Mouse (Mus musculus) large intestine, adult 2 months (tissue): ENCODE measurements around the gene Mrps27. TPM values are rescaled to one million over a fixed set of nuclear protein-coding genes. Genes with fewer than 3 reads are reported as not detected.

Experiments
- DNase-seq: peaks from one replicate; pipeline ENCODE4 v3.0.0-alpha.2; 2012; ENCODE audit warnings: low read depth, low spot score
- WGBS: fragments of 180-500 bp; shearing (Covaris S2); methylation state at CpG from one replicate; pipeline ENCODE4 v1.1.7; 2018; 5-methylcytosine and 5-hydroxymethylcytosine counted together
- polyA plus RNA-seq: library from polyadenylated mRNA; depleted of rRNA; stranded (reverse); fragments of >200 nt; gene quantifications from 2 replicates; pipeline ENCODE4 v1.2.3, GENCODE M21; 2012

Gene Mrps27
- polyA plus RNA-seq, 1 experiment, result 18.2 TPM

GRCm38 (mm10) chr13:99350009-99350408 lies 5.4 kb downstream of the Mrps27 start:
- 87% methylated on average over 6 of the region's 6 CpGs for WGBS
- no peak for DNase-seq

GRCm38 (mm10) chr13:99351186-99351585 lies 6.6 kb downstream of the Mrps27 start:
- no peak for DNase-seq
- 73% methylated on average over 8 of the region's 8 CpGs for WGBS

GRCm38 (mm10) chr13:99351596-99351995 lies 7.0 kb downstream of the Mrps27 start:
- 81% methylated on average over 3 of the region's 3 CpGs for WGBS
- no peak for DNase-seq

GRCm38 (mm10) chr13:99352758-99353489 lies 8.3 kb downstream of the Mrps27 start:
- WGBS, result 9% methylated on average over 28 of the region's 28 CpGs

GRCm38 (mm10) chr13:99353490-99353851 lies 8.9 kb downstream of the Mrps27 start:
- DNase-seq, result no peak
- 5% methylated on average over 7 of the region's 7 CpGs for WGBS

More at GRCm38 (mm10) chr13:99352758-99353489, 8.3 kb downstream of the Mrps27 start:
- DNase-seq, result peak; percentile 96

- WGBS, result 90% methylated on average over 6 of the region's 6 CpGs
- DNase-seq, result no peak
Measured at GRCm38 (mm10) chr13:99355072-99355471, 10.5 kb downstream of the Mrps27 start.

- DNase-seq, result no peak
Measured at GRCm38 (mm10) chr13:99355861-99356260, 11.3 kb downstream of the Mrps27 start.

GRCm38 (mm10) chr13:99356428-99357265 lies 12.1 kb downstream of the Mrps27 start:
- no peak for DNase-seq
- WGBS, result 61% methylated on average over 9 of the region's 9 CpGs

More at GRCm38 (mm10) chr13:99355861-99356260, 11.3 kb downstream of the Mrps27 start:
- WGBS, result 84% methylated on average over 7 of the region's 7 CpGs

GRCm38 (mm10) chr13:99358921-99359320 lies 14.3 kb downstream of the Mrps27 start:
- WGBS, result 91% methylated on average over 14 of the region's 14 CpGs
- DNase-seq, result no peak

GRCm38 (mm10) chr13:99363866-99364265 lies 19.3 kb downstream of the Mrps27 start:
- WGBS, result 84% methylated on average over 4 of the region's 4 CpGs
- DNase-seq, result no peak

GRCm38 (mm10) chr13:99366422-99367175 lies 22.0 kb downstream of the Mrps27 start:
- WGBS, result 89% methylated on average over 5 of the region's 5 CpGs
- DNase-seq, result no peak

- no peak for DNase-seq
- WGBS, result 86% methylated on average over 12 of the region's 12 CpGs
Measured at GRCm38 (mm10) chr13:99367554-99368174, 23.1 kb downstream of the Mrps27 start.

- DNase-seq, result no peak
- WGBS, result 85% methylated on average over 12 of the region's 12 CpGs
Measured at GRCm38 (mm10) chr13:99369103-99369502, 24.5 kb downstream of the Mrps27 start.

- DNase-seq, result no peak
- 94% methylated on average over 5 of the region's 5 CpGs for WGBS
Measured at GRCm38 (mm10) chr13:99371285-99371684, 26.7 kb downstream of the Mrps27 start.

- no peak for DNase-seq
- WGBS, result 82% methylated on average over 7 of the region's 7 CpGs
Measured at GRCm38 (mm10) chr13:99373684-99374083, 29.1 kb downstream of the Mrps27 start.

GRCm38 (mm10) chr13:99374191-99374590 lies 29.6 kb downstream of the Mrps27 start:
- no peak for DNase-seq
- 81% methylated on average over 4 of the region's 4 CpGs for WGBS

GRCm38 (mm10) chr13:99375550-99375949 lies 31.0 kb downstream of the Mrps27 start:
- WGBS, result 39% methylated on average over 6 of the region's 6 CpGs
- peak; percentile 28 for DNase-seq

GRCm38 (mm10) chr13:99377055-99377454 lies 32.5 kb downstream of the Mrps27 start:
- 67% methylated on average over 6 of the region's 6 CpGs for WGBS
- no peak for DNase-seq

- 93% methylated on average over 1 of the region's 1 CpGs for WGBS
- no peak for DNase-seq
Measured at GRCm38 (mm10) chr13:99378223-99378622, 33.6 kb downstream of the Mrps27 start.

- no peak for DNase-seq
- 54% methylated on average over 6 of the region's 6 CpGs for WGBS
Measured at GRCm38 (mm10) chr13:99382373-99382772, 37.8 kb downstream of the Mrps27 start.
